Mouse (Mus musculus) large intestine, adult 2 months (tissue): ENCODE data around the gene Cdc27. TPM values are rescaled to one million over a fixed set of nuclear protein-coding genes. Genes with fewer than 3 reads are reported as not detected.

Source experiments
- DNase-seq: peaks from one replicate; pipeline ENCODE4 v3.0.0-alpha.2; 2012; ENCODE audit warnings: low read depth, low spot score
- WGBS: fragments of 180-500 bp; shearing (Covaris S2); methylation state at CpG from one replicate; pipeline ENCODE4 v1.1.7; 2018; 5-methylcytosine and 5-hydroxymethylcytosine counted together
- polyA plus RNA-seq: library from polyadenylated mRNA; depleted of rRNA; stranded (reverse); fragments of >200 nt; gene quantifications from 2 replicates; pipeline ENCODE4 v1.2.3, GENCODE M21; 2012; rRNA removed

Gene Cdc27
- polyA plus RNA-seq: 3.8 and 6.6 TPM in 2 replicates

- 1% methylated on average over 35 of the region's 35 CpGs for WGBS
- peak; percentile 91 for DNase-seq
Observed at GRCm38 (mm10) chr11:104550406-104550974, at the start of gene Cdc27, which contains the start of gene Myl4. Gene Cdc27 (minus strand): TSS chr11:104550620. Gene Myl4 (plus strand): TSS chr11:104550663.

- WGBS: 68% methylated on average over 13 of the region's 13 CpGs
- no peak for DNase-seq
Observed at GRCm38 (mm10) chr11:104599265-104599945, 49.0 kb upstream of the Cdc27 start.

GRCm38 (mm10) chr11:104596365-104596764, 45.9 kb upstream of the Cdc27 start:
- no peak for DNase-seq
- 80% methylated on average over 10 of the region's 10 CpGs for WGBS

GRCm38 (mm10) chr11:104592066-104592835, 41.8 kb upstream of the Cdc27 start:
- 38% methylated on average over 13 of the region's 13 CpGs for WGBS
- no peak for DNase-seq

- under 1% methylated on average over 8 of the region's 8 CpGs for WGBS
- peak; percentile 44 for DNase-seq
Observed at GRCm38 (mm10) chr11:104590148-104590547, 39.7 kb upstream of the Cdc27 start.

- 66% methylated on average over 1 of the region's 1 CpGs for WGBS
- no peak for DNase-seq
Observed at GRCm38 (mm10) chr11:104589570-104589969, 39.1 kb upstream of the Cdc27 start.

- DNase-seq: no peak
- 90% methylated on average over 2 of the region's 2 CpGs for WGBS
Observed at GRCm38 (mm10) chr11:104588513-104588912, 38.1 kb upstream of the Cdc27 start.

GRCm38 (mm10) chr11:104587904-104588303, 37.5 kb upstream of the Cdc27 start:
- 94% methylated on average over 9 of the region's 9 CpGs for WGBS
- DNase-seq: no peak

- 73% methylated on average over 5 of the region's 5 CpGs for WGBS
Observed at GRCm38 (mm10) chr11:104585495-104585894, 35.1 kb upstream of the Cdc27 start.

GRCm38 (mm10) chr11:104582630-104583364, 32.4 kb upstream of the Cdc27 start:
- no peak for DNase-seq
- WGBS: 56% methylated on average over 13 of the region's 13 CpGs

More at GRCm38 (mm10) chr11:104585495-104585894, 35.1 kb upstream of the Cdc27 start:
- DNase-seq: no peak

GRCm38 (mm10) chr11:104582308-104582606, 31.8 kb upstream of the Cdc27 start:
- 78% methylated on average over 2 of the region's 2 CpGs for WGBS
- no peak for DNase-seq

- 47% methylated on average over 18 of the region's 18 CpGs for WGBS
- no peak for DNase-seq
Observed at GRCm38 (mm10) chr11:104581446-104582307, 31.3 kb upstream of the Cdc27 start.

- DNase-seq: no peak
- WGBS: 83% methylated on average over 5 of the region's 5 CpGs
Observed at GRCm38 (mm10) chr11:104580606-104581005, 30.2 kb upstream of the Cdc27 start.

GRCm38 (mm10) chr11:104580091-104580490, 29.7 kb upstream of the Cdc27 start:
- DNase-seq: no peak
- 56% methylated on average over 6 of the region's 6 CpGs for WGBS

GRCm38 (mm10) chr11:104579575-104579974, 29.2 kb upstream of the Cdc27 start:
- WGBS: 90% methylated on average over 8 of the region's 8 CpGs
- no peak for DNase-seq

GRCm38 (mm10) chr11:104579084-104579483, 28.7 kb upstream of the Cdc27 start:
- DNase-seq: no peak
- WGBS: 89% methylated on average over 9 of the region's 9 CpGs

- no peak for DNase-seq
- WGBS: 49% methylated on average over 5 of the region's 5 CpGs
Observed at GRCm38 (mm10) chr11:104578074-104578473, 27.7 kb upstream of the Cdc27 start.

- WGBS: 62% methylated on average over 10 of the region's 10 CpGs
- DNase-seq: no peak
Observed at GRCm38 (mm10) chr11:104576772-104577612, 26.6 kb upstream of the Cdc27 start.
